Mouse (Mus musculus) gastrocnemius, postnatal 36 days (tissue): ENCODE results near the gene Nde1. TPM values are rescaled to one million over a fixed set of nuclear protein-coding genes. Genes with fewer than 3 reads are reported as not detected.

Experiments
- microRNA-seq, 2 experiments: library from miRNA; unstranded; fragments of <30 nt; microRNA quantifications; one replicate each; pipeline ENCODE4 v1.2.0; 2021
- total RNA-seq, 2 experiments: library from RNA; stranded (reverse); gene quantifications; 2 replicates each; pipeline ENCODE4 v1.2.3; 2021

The Nde1 gene
- total RNA-seq, 2 experiments from 2014 or later, result 24.7 to 29.8 TPM

Small RNAs within 50 kb of the gene (microRNA-seq; reads per million reads assigned to microRNA genes)
- 0 reads per million in 2 experiments for gene Gm27671
- 451 to 489 reads per million in 2 experiments for gene Mir484

Other genes with a start within 250 kb of the Nde1 start
- not detected for gene 2900011O08Rik, start 176.7 kb upstream of the Nde1 start, total RNA-seq
- gene Ifitm7, start 176.4 kb upstream of the Nde1 start, total RNA-seq, result not detected
- gene Marf1, start 76 bp downstream of the Nde1 start, total RNA-seq, result 10 to 100 TPM; 17.5 to 18.8 TPM
- 10 to 100 TPM; 14.1 to 17.6 TPM for gene Myh11, start 128.1 kb downstream of the Nde1 start, total RNA-seq
- 10 to 100 TPM; 55.9 to 65.6 TPM for gene Fopnl, start 154.1 kb downstream of the Nde1 start, total RNA-seq
- 10 to 100 TPM; 18.3 to 23.0 TPM for gene Abcc1, start 198.3 kb downstream of the Nde1 start, total RNA-seq